Mouse (Mus musculus): ENCODE results near the gene Gm9821.

The Gm9821 gene

DNA sequence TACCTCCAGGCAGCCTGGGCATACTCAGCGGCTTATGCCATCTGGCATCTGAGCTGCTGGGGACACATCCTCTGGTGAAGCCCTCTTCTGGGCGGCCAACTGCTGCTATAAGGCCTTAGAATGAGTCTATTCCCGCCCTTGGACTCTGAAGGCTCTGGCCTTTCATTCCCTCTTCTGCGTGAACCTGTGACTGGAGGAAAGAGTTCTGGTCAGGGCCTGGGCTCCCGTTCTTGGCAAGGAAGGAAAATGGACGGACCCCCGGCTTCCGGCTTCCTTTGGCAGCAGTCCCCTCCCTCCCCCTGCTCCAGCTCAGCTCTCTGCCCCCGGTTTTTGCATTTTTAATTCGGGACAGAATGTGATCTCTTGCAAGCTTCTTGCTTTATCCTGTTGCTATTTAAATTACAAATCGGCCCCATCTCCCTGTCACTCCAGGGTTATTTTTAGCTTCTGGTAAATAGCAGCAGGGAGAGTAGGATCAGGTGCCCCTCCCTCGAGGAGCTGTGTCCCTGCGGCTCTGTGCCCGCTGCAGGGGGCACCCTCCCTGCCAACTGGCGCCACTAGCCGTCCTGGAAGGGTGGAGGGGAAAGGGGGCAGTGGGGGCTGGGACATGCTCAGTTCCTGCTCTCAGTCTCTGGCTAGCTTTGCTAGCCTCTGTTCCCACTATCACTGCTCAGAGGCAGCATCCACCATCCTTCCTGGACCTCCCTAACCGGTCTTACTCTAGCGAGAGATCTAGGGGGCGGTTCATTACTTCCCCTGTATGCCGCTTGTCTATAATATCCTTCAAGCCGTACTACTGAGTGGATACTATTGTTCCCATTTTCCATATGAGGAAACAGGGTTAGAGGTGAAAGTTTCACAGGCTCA, 26.0 kb downstream of the Gm9821 start:
- no peak for DNase-seq (ENCODE audit: low spot score in 2 of 2)

DNA sequence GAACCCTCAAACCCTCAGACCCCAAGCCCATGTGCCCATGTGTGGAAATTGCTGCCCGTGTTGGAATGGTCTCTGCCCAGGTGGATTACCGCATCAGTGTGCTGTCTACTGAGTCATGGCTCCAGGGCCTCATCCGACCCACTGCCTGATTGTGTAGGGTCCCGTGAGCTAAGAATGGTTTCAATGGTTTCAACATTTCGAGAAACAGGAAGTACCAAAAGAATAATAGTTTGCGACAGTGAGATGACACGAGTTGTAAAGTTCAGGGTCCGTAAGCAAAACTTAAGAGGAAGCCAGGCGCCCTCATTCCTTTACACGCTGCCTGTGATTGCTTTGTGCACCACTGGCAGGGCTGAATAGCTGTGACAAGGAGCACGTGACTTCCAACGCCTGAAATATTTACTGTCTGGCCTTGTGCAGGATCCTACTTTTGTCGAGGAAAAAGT, 26.6 kb downstream of the Gm9821 start:
- DNase-seq (ENCODE audit: low spot score in 2 of 2) = no peak

DNA sequence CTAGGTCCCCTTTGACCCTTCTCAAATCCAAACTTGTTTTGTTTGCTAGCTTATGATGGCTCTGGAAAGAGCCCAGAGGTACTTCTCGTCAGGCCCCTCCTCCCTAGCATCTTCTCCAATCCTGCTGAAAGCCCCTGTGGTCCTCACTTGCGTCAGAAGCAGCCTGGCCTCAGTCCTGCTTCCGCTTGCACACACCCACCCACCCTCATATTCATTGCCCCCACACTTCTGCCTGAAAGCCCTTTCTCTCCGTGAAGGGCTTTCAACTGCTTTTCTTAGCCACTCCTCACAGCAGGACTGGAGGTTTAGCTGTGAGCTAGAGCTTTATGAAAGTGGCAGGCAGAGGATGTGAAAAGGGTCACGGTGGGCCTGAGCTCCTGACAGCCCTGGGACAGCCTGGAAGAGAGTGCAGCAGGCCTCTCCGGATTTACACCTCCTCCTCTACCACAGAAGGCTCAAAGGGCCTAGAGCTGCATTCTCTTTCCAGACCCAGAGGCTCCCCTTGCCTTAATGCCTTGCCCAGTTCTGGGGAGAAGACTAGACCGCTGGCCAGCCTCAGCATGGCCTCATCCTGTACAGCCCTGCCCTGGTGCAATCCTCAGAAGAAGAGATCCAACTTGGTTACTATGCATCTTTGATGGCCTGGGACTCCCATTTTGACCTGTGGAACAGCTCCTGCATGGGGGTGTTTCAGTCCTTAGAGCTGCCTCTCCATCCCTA, 28.1 kb downstream of the Gm9821 start:
- DNase-seq (ENCODE audit: low spot score in 2 of 2) = no peak

GRCm38 (mm10) chr2:91975581-91976541, 30.4 kb downstream of the Gm9821 start, which contains the start of gene Dgkz:
Gene Dgkz (minus strand): TSS chr2:91975864.
- DNase-seq (ENCODE audit: low spot score in 2 of 2) = peak; percentile 45 to 52

DNA sequence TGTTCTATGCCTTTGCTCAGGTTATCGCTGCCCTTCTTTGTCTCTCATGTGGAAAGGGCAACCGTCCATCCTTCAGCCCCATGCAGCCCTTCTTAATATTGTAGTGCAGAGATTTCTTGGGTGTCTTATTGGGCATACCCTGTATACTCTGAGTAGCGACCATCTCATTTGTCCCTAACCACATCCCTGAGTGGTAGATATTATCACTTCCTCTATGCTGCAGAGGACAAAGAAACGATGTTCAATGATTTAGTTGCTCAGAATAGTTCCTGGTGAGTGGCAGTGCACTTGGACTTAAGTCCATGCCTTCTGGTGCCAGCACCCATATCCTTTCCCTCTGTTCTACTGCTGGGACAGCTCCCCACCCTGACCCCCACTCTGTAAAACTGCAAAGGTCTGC, 32.5 kb downstream of the Gm9821 start:
- no peak for DNase-seq (ENCODE audit: low spot score in 2 of 2)

DNA sequence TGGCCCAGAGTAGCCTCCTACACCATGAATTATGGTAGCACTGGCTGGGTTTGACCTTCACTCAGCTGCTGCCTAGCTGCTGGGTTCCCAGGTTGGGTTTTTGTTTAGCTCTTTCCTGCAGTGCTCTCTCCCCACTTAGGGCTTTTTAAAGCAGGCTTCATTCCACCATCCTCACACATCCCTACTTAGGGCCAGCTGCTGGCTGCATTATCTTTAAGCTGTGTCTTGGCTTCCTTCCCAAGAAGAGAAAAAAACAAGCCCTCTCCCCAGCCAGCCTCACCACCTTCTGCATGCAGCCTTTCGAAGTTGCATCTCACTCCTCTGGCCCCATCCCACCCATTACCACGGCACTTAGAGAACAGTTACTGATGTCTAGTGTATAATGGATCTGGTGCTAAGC, 33.0 kb downstream of the Gm9821 start:
- DNase-seq (ENCODE audit: low spot score in 2 of 2) = no peak

DNA sequence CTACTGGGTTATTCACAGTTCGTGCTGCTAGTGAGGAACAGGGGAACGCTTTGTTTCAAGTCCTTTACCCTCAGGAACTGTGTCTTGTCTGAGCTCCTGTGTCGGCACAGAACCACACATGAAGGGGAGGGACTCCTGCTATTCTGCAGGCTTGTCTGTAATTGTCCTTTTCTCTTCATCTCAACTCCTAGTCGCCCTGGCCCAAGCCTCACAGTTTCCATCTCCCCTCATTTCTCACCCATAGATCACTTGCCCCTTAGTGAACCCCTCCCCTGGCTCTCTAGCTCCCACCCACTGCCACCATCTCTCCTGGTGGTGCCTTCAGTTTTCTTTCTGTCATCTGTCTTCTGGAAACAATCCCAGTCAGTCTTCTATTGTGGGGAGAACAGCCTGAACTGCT, 34.7 kb downstream of the Gm9821 start:
- DNase-seq (ENCODE audit: low spot score in 2 of 2) = no peak

DNA sequence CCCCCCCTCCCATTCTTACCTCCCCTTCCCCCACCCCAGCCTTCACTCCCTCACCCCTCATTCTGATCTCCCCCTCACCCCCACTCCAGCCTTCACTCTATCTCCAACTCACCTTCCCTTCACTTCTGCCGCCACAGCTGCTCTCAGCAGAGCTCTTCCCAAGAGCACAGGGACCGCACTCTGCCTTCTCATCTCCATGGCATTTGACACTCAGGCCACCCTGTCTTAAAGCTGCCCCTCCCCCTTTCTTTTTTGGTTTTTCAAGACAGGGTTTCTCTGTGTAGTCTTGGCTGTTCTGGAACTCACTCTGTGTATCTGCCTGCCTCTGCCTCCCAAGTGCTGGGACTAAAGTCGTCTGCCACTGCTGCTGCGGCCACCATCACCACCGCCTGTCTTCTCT, 35.3 kb downstream of the Gm9821 start:
- no peak for DNase-seq (ENCODE audit: low spot score in 2 of 2)

DNA sequence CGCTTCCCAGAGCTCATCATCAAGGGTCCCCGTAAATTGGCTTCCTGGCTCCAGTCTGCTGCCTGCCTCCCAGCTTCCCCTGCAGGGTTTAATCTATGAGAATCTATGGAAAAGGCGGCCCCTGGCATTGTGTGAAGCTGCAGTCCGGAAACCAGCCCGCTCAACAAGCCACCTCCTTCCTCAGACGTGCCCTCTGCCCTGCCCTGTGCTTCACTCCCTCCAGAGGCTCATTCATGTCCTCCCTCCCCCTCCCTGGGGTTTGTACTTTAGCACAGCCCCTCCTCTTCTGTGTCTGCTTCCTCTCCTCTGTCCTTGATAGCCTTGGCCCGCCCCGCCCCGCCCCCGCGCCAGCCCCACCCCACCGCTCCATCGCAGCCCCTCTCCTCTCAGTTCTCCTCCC, 38.9 kb downstream of the Gm9821 start:
- peak; percentile 74 to 77 for DNase-seq (ENCODE audit: low spot score in 2 of 2)

DNA sequence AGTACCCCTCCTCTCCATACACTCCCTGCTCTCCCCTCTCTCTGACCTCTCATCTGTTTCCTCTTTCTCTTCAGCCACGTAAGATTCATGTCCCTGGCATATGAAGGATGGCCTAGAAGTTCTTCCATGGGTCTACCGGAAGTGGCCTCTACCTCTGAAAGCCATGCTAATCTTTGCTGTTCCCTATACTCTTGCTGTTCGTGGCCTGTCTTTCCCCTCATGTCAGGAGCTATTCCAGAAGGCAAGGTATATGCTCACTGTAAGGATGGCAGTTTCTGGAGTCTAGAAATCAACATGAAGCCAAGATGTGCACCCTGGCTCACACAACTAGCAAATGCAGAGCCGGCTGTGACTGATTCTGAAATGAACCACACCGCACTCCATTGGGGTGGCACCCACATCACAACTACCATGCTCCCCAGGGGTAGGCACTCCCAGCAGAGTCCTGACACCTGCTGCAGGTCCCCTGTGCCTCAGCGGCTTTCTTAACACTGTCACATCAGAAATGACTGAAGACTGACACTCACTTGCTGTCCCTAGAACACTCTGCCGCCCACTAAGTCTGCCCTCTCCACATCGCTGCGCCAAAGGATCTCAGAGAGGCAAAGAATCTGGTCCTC, 39.5 kb downstream of the Gm9821 start:
- DNase-seq (ENCODE audit: low spot score in 2 of 2) = peak in 1 of 2 experiments; percentile 29

GRCm38 (mm10) chr2:91986071-91986470, 40.6 kb downstream of the Gm9821 start:
- DNase-seq (ENCODE audit: low spot score in 2 of 2) = peak in 1 of 2 experiments; percentile 35

DNA sequence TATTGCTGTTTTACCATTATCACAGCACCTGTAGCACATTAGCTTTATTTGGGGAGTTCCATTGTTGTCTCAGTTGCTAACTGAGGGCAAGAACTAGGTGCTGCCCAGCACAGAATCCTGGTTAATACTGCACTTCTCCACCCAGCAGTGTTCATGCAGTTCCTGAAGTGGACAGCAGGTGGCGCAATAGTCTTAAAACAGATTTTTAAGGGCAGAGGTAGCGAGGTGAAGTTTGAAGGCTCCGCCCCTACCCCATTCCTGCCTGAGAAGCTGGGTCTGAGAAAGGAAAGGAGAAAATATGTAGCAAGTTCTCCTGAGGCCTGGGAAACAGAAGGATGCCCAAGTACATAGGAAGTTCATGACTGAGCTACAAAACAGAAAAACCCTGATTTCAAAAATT, 42.0 kb downstream of the Gm9821 start:
- peak; percentile 66 to 87 for DNase-seq (ENCODE audit: low spot score in 2 of 2)

- no peak for DNase-seq (ENCODE audit: low spot score in 2 of 2)
Observed at GRCm38 (mm10) chr2:91989750-91990149, 44.2 kb downstream of the Gm9821 start.

DNA sequence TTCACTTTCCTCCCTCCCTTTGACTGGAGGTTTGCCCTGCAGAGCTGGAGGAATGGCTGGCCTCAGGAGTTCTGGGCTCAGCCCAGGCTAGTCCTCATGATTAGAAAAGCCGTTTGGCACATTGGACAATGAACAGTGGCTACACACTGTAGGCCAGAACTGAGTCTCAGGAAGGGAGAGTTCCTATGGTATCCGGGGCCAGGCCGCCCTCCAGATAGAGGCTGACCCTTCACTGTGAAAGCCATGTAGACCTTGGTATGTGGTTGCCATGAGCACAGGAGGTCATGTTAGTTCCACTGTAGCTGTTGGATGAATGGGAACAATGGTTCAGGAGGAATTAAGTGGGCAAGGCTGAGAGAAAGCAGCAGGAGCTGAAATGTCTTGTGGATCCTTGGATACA, 47.9 kb downstream of the Gm9821 start:
- DNase-seq (ENCODE audit: low spot score in 2 of 2) = no peak

GRCm38 (mm10) chr2:91996006-91996405, 50.5 kb downstream of the Gm9821 start:
- no peak for DNase-seq (ENCODE audit: low spot score in 2 of 2)
